Mouse (Mus musculus) heart, embryonic 15.5 days (tissue): ENCODE measurements at regions not wholly inside any gene's neighbourhood (a gene's known extent, or its start where the extent isn't known, plus 50 kb on each side); places are given as distances from the start of the nearest gene placed in this dataset.

Experiments used
- ATAC-seq: fragments of 200-750 bp; cut with Nextera tagmentation; replicated peaks from 2 replicates; pipeline ENCODE4 v1.8.0; 2017; ENCODE audit warnings: low read depth, moderate TSS enrichment; ENCODE audit not compliant: insufficient number of reproducible peaks, insufficient read depth, low FRiP score
- H3K27ac ChIP-seq: fragments of 300-500 bp; sonication (generic); 2 replicates; pipeline ENCODE4 v1.5.1; 2015; ENCODE audit warnings: mild to moderate bottlenecking, inconsistent platforms
- H3K27me3 ChIP-seq: fragments of 300-500 bp; sonication (generic); 2 replicates; pipeline ENCODE4 v1.6.1; 2015; ENCODE audit warnings: inconsistent platforms
- H3K36me3 ChIP-seq: fragments of 300-500 bp; sonication (generic); 2 replicates; pipeline ENCODE4 v1.6.1; 2015; ENCODE audit warnings: mild to moderate bottlenecking, inconsistent platforms
- H3K4me1 ChIP-seq: fragments of 300-500 bp; sonication (generic); replicated peaks from 2 replicates; pipeline ENCODE4 v1.6.1; 2015; ENCODE audit warnings: inconsistent platforms
- H3K4me2 ChIP-seq: fragments of 300-500 bp; sonication (generic); 2 replicates; pipeline ENCODE4 v1.6.1; 2015; ENCODE audit warnings: inconsistent platforms, mild to moderate bottlenecking, moderate library complexity
- H3K4me3 ChIP-seq: fragments of 300-500 bp; sonication (generic); 2 replicates; pipeline ENCODE4 v1.5.1; 2015; ENCODE audit warnings: mild to moderate bottlenecking, inconsistent platforms
- H3K9ac ChIP-seq: fragments of 300-500 bp; sonication (generic); 2 replicates; pipeline ENCODE4 v1.6.1; 2015; ENCODE audit warnings: mild to moderate bottlenecking, inconsistent platforms
- H3K9me3 ChIP-seq: fragments of 300-500 bp; sonication (generic); replicated peaks from 2 replicates; pipeline ENCODE4 v1.6.1; 2016; ENCODE audit warnings: inconsistent platforms
- WGBS: fragments of 180-500 bp; shearing (Covaris S2); methylation state at CpG from one replicate; pipeline ENCODE4 v1.1.7; 2015; ENCODE audit warnings: mixed read lengths; 5-methylcytosine and 5-hydroxymethylcytosine counted together

GRCm38 (mm10) chr3:60926024-60926547 lies 76.5 kb upstream of the P2ry1 start:
- 58% methylated on average over 9 of the region's 9 CpGs for WGBS
- Histone ChIP-seq H3K4me3 (no peak overlapping the region), H3K4me2 (no peak overlapping the region), H3K9ac (no peak overlapping the region), H3K36me3 (no peaks in the 10 kb centered on the region), H3K27ac (no peak overlapping the region), H3K4me1 (peaks cover 10% of the 10 kb centered on the region; the same call in 1 of the 2 replicates), H3K27me3 (no peaks in the 10 kb centered on the region), H3K9me3 (no peaks in the 10 kb centered on the region)
- no peak for ATAC-seq

- no peak for ATAC-seq
- H3K9me3 ChIP-seq, result no peaks in the 10 kb centered on the region
- no peak overlapping the region for H3K9ac ChIP-seq
- no peak overlapping the region for H3K4me2 ChIP-seq
- H3K4me3 ChIP-seq, result no peak overlapping the region
- H3K27me3 ChIP-seq, result no peaks in the 10 kb centered on the region
- no peaks in the 10 kb centered on the region for H3K36me3 ChIP-seq
- WGBS, result 48% methylated on average over 4 of the region's 4 CpGs
- no peak overlapping the region for H3K27ac ChIP-seq
- peaks cover 10% of the 10 kb centered on the region; the same call in 1 of the 2 replicates for H3K4me1 ChIP-seq
Observed at GRCm38 (mm10) chr3:60928910-60929309, 73.7 kb upstream of the P2ry1 start.

- no peaks in the 10 kb centered on the region for H3K27me3 ChIP-seq
- no peak overlapping the region for H3K4me3 ChIP-seq
- no peak overlapping the region for H3K4me2 ChIP-seq
- 72% methylated on average over 1 of the region's 1 CpGs for WGBS
- no peak overlapping the region for H3K9ac ChIP-seq
- no peaks in the 10 kb centered on the region for H3K36me3 ChIP-seq
- no peaks in the 10 kb centered on the region for H3K4me1 ChIP-seq
- H3K9me3 ChIP-seq, result no peaks in the 10 kb centered on the region
- ATAC-seq, result no peak
- H3K27ac ChIP-seq, result no peak overlapping the region
Observed at GRCm38 (mm10) chr3:60934492-60934891, 68.1 kb upstream of the P2ry1 start.

- ATAC-seq, result no peak
- Histone ChIP-seq H3K9me3 (no peaks in the 10 kb centered on the region), H3K27ac (no peak overlapping the region), H3K4me3 (no peak overlapping the region), H3K27me3 (no peaks in the 10 kb centered on the region), H3K4me1 (no peaks in the 10 kb centered on the region), H3K4me2 (no peak overlapping the region), H3K9ac (no peak overlapping the region), H3K36me3 (no peaks in the 10 kb centered on the region)
- WGBS, result 72% methylated on average over 2 of the region's 2 CpGs
Observed at GRCm38 (mm10) chr3:60941451-60941850, 61.1 kb upstream of the P2ry1 start.

GRCm38 (mm10) chr3:60948897-60949296 lies 53.7 kb upstream of the P2ry1 start:
- WGBS, result 69% methylated on average over 4 of the region's 4 CpGs

More at GRCm38 (mm10) chr3:60948897-60949296, 53.7 kb upstream of the P2ry1 start:
- H3K9ac ChIP-seq, result no peak overlapping the region
- H3K9me3 ChIP-seq, result no peaks in the 10 kb centered on the region
- no peaks in the 10 kb centered on the region for H3K36me3 ChIP-seq
- H3K4me3 ChIP-seq, result no peak overlapping the region
- no peaks in the 10 kb centered on the region for H3K27me3 ChIP-seq
- no peak overlapping the region for H3K4me2 ChIP-seq
- H3K4me1 ChIP-seq, result peaks cover 4% of the 10 kb centered on the region; the same call in 1 of the 2 replicates
- H3K27ac ChIP-seq, result no peak overlapping the region
- ATAC-seq, result no peak
